Mouse (Mus musculus): ENCODE data around the gene Adgrv1. TPM values are rescaled to one million over a fixed set of nuclear protein-coding genes. Genes with fewer than 3 reads are reported as not detected.

Adgrv1 gene
- polyA plus RNA-seq, 1 experiment from 2014 or later: 16.7 TPM

DNA sequence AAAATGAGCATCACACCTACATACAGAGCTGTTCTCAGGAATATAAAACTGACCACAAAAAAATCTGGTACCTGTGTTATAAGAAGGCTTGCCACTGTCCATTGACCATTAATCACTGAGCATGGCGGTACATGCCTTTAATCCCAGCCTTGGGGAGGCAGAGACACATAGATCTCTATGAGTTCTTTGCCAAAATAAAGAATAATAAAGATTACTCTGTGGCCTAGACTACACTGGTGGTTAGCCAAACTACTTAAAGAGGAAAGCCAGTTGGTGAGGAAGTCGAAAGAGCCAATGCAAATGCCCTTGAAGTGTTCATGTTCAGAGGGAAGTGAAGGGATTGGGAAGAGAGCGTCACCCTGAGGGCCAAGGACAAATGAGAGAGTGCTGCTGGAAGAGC is 461.8 kb downstream of the Adgrv1 start:
- Histone ChIP-seq H3K4me3 (replicated peaks; ENCODE audit: low read depth, low read length) (no peak overlapping the region), H3K4me2 (ENCODE audit: low read length) (no peak overlapping the region), H3K27me3 (ENCODE audit: control insufficient read depth, insufficient read depth, low read length) (no peaks in the 10 kb centered on the region), H3K36me3 (ENCODE audit: control insufficient read depth, insufficient read depth, low read length) (no peaks in the 10 kb centered on the region), H3K4me1 (ENCODE audit: control insufficient read depth, insufficient read depth, low read length) (no peaks in the 10 kb centered on the region), H3K9me3 (ENCODE audit: control insufficient read depth, low read length) (no peaks in the 10 kb centered on the region), H3K27ac (replicated peaks; ENCODE audit: low read depth, low read length) (no peak overlapping the region), H3K9ac (replicated peaks; ENCODE audit: low read length) (no peak overlapping the region)
- 87% methylated on average over 3 of the region's 3 CpGs for WGBS
- ATAC-seq (ENCODE audit: low FRiP score, low TSS enrichment) (no peak), DNase-seq (no peak)

DNA sequence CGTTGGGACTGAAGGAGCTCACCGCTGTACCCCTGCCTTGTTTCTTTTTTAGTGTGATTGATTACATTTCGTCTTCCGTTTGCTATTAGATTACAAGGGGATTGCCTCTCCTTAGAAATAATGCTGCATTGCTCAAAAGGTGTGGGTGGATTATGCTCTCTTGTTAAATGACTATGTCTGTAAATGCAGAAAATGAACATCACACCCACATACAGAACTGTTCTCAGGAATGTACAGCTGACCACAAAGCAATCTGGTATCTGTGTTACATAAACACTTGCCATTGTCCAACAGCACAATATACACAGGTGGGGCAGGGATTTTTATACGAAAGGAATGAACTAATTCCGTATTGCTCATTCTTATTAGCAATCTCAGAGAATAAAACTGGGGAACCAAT is 465.5 kb downstream of the Adgrv1 start:
- Histone ChIP-seq H3K27me3 (ENCODE audit: control insufficient read depth, insufficient read depth, low read length) (no peaks in the 10 kb centered on the region), H3K27ac (replicated peaks; ENCODE audit: low read depth, low read length) (no peak overlapping the region), H3K9ac (replicated peaks; ENCODE audit: low read length) (no peak overlapping the region), H3K4me1 (ENCODE audit: control insufficient read depth, insufficient read depth, low read length) (no peaks in the 10 kb centered on the region), H3K4me3 (replicated peaks; ENCODE audit: low read depth, low read length) (no peak overlapping the region), H3K4me2 (ENCODE audit: low read length) (no peak overlapping the region), H3K9me3 (ENCODE audit: control insufficient read depth, low read length) (no peaks in the 10 kb centered on the region), H3K36me3 (ENCODE audit: control insufficient read depth, insufficient read depth, low read length) (no peaks in the 10 kb centered on the region)
- DNase-seq (no peak), ATAC-seq (ENCODE audit: low FRiP score, low TSS enrichment) (no peak)
- 93% methylated on average over 6 of the region's 6 CpGs for WGBS

DNA sequence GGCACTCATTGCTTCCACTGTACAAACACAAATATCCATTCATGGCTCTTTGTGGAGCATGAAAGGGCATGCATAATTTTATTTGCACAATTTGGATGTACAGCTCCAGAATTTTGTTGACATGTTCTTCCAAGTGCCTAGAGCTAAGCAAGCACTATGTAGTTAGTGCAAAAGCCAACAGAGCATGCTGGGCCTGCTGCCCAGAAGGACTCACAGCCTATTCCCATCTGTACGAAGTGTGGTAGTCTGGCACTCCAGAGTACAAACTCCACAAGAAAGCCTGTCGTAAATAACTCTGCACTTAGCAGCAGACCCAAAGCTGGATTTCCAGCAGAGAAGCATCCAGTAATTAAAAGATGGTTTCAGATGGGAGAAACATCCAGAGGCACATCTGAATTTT is 473.1 kb downstream of the Adgrv1 start:
- H3K4me2 ChIP-seq (ENCODE audit: low read length): no peak overlapping the region
- no peaks in the 10 kb centered on the region for H3K9me3 ChIP-seq (ENCODE audit: control insufficient read depth, low read length)
- H3K4me1 ChIP-seq (ENCODE audit: control insufficient read depth, insufficient read depth, low read length): no peaks in the 10 kb centered on the region
- no peaks in the 10 kb centered on the region for H3K36me3 ChIP-seq (ENCODE audit: control insufficient read depth, insufficient read depth, low read length)
- no peaks in the 10 kb centered on the region for H3K27me3 ChIP-seq (ENCODE audit: control insufficient read depth, insufficient read depth, low read length)
- 95% methylated on average over 2 of the region's 2 CpGs for WGBS
- DNase-seq (no peak), ATAC-seq (ENCODE audit: low FRiP score, low TSS enrichment) (no peak)
- H3K27ac ChIP-seq (replicated peaks; ENCODE audit: low read depth, low read length): no peak overlapping the region
- no peak overlapping the region for H3K4me3 ChIP-seq (replicated peaks; ENCODE audit: low read depth, low read length)
- no peak overlapping the region for H3K9ac ChIP-seq (replicated peaks; ENCODE audit: low read length)

GRCm38 (mm10) chr13:81155322-81155721 is 477.6 kb downstream of the Adgrv1 start:
- H3K4me3 ChIP-seq (replicated peaks; ENCODE audit: low read depth, low read length): no peak overlapping the region
- no peaks in the 10 kb centered on the region for H3K9me3 ChIP-seq (ENCODE audit: control insufficient read depth, low read length)
- no peak overlapping the region for H3K9ac ChIP-seq (replicated peaks; ENCODE audit: low read length)
- H3K27ac ChIP-seq (replicated peaks; ENCODE audit: low read depth, low read length): no peak overlapping the region
- no peak overlapping the region for H3K4me2 ChIP-seq (ENCODE audit: low read length)
- DNase-seq: peak; percentile 65
- H3K4me1 ChIP-seq (ENCODE audit: control insufficient read depth, insufficient read depth, low read length): no peaks in the 10 kb centered on the region
- H3K27me3 ChIP-seq (ENCODE audit: control insufficient read depth, insufficient read depth, low read length): no peaks in the 10 kb centered on the region
- ATAC-seq (ENCODE audit: low FRiP score, low TSS enrichment): peak; percentile 71; the same call in 1 of the 2 replicates
- H3K36me3 ChIP-seq (ENCODE audit: control insufficient read depth, insufficient read depth, low read length): no peaks in the 10 kb centered on the region

DNA sequence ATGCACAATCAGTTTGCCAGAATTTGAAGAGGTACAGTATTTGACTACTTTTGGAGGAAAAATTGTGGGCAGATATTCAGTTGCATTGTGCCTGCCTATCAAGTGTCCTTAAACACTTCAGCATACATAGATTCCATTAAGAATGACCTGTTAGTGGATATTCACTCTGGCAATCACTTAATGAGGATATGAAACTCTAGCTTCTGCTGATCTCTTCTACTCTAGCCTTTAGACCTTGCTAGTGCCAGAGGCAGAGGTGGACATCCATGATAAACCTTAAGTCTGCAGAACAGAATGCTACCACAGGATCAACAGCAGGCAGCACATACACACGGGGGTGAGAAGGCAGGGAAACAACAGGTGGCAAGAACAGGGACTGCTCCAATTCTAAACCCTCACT is 488.5 kb downstream of the Adgrv1 start:
- H3K27ac ChIP-seq (replicated peaks; ENCODE audit: low read depth, low read length): no peak overlapping the region
- 72% methylated on average over 1 of the region's 1 CpGs for WGBS
- no peak overlapping the region for H3K9ac ChIP-seq (replicated peaks; ENCODE audit: low read length)
- no peaks in the 10 kb centered on the region for H3K9me3 ChIP-seq (ENCODE audit: control insufficient read depth, low read length)
- no peaks in the 10 kb centered on the region for H3K36me3 ChIP-seq (ENCODE audit: control insufficient read depth, insufficient read depth, low read length)
- H3K27me3 ChIP-seq (ENCODE audit: control insufficient read depth, insufficient read depth, low read length): no peaks in the 10 kb centered on the region
- no peak overlapping the region for H3K4me3 ChIP-seq (replicated peaks; ENCODE audit: low read depth, low read length)
- DNase-seq: no peak
- H3K4me2 ChIP-seq (ENCODE audit: low read length): no peak overlapping the region
- H3K4me1 ChIP-seq (ENCODE audit: control insufficient read depth, insufficient read depth, low read length): no peaks in the 10 kb centered on the region
- ATAC-seq (ENCODE audit: low FRiP score, low TSS enrichment): no peak

DNA sequence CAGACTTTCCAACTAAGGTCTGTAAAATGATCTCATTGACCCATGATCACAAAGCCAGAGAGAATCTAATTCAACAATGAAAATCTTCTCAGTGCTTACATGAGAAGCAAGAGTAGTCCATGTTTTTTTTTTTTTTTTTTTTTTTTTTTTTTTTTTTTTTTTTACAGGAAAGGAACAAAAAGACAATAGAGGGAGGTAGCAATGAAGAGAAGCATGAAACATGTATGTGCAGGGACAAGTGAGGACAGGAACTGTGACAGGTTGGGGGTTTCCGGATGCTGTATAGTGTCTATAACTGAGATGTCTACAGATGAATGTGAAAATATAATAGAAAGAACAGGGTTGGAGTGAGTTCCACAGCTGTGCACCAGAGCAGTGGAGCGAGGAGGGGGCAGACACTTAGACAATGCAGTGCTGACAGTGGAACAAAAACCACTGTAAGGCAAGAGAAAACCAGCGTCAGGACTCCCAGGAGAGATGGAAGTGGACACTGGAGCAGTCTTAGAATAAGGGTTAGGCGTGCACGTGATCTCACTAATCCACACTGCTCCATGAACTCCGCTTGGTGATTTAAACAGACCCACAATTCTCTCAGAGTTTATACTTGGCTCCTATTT is 490.6 kb downstream of the Adgrv1 start:
- WGBS: 18% methylated on average over 6 of the region's 6 CpGs
- Histone ChIP-seq H3K4me3 (replicated peaks; ENCODE audit: low read depth, low read length) (no peak overlapping the region), H3K27ac (replicated peaks; ENCODE audit: low read depth, low read length) (no peak overlapping the region), H3K9me3 (ENCODE audit: control insufficient read depth, low read length) (no peaks in the 10 kb centered on the region), H3K27me3 (ENCODE audit: control insufficient read depth, insufficient read depth, low read length) (no peaks in the 10 kb centered on the region), H3K4me1 (ENCODE audit: control insufficient read depth, insufficient read depth, low read length) (no peaks in the 10 kb centered on the region), H3K9ac (replicated peaks; ENCODE audit: low read length) (no peak overlapping the region), H3K36me3 (ENCODE audit: control insufficient read depth, insufficient read depth, low read length) (no peaks in the 10 kb centered on the region), H3K4me2 (ENCODE audit: low read length) (no peak overlapping the region)
- peak; percentile 24 for DNase-seq
- no peak for ATAC-seq (ENCODE audit: low FRiP score, low TSS enrichment)

GRCm38 (mm10) chr13:81136652-81137422 is 496.1 kb downstream of the Adgrv1 start:
- ATAC-seq (ENCODE audit: low FRiP score, low TSS enrichment) (no peak), DNase-seq (peak; percentile 21)
- WGBS: 72% methylated on average over 11 of the region's 11 CpGs

DNA sequence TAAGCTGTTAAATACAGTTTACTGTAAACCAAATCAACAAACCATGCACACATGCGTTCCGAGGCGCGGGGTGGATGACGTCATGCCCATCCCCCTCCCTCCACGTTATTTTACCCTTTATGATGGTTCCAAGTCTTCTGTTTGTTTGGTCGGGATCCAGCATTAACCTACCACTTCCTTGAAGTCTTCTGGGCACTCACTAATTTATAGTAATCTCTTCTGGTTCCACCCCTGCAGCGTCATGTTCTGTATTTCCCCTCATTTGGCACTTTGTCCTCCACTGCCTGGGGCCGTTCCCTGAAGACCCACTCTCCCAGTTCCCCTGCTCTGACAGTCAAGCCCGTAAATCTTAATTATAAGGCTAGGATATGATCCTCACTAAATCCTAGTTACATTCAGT is 497.0 kb downstream of the Adgrv1 start:
- Histone ChIP-seq H3K4me2 (ENCODE audit: low read length) (no peak overlapping the region), H3K27ac (replicated peaks; ENCODE audit: low read depth, low read length) (no peak overlapping the region), H3K27me3 (ENCODE audit: control insufficient read depth, insufficient read depth, low read length) (no peaks in the 10 kb centered on the region), H3K9me3 (ENCODE audit: control insufficient read depth, low read length) (no peaks in the 10 kb centered on the region), H3K4me3 (replicated peaks; ENCODE audit: low read depth, low read length) (no peak overlapping the region), H3K4me1 (ENCODE audit: control insufficient read depth, insufficient read depth, low read length) (no peaks in the 10 kb centered on the region), H3K36me3 (ENCODE audit: control insufficient read depth, insufficient read depth, low read length) (no peaks in the 10 kb centered on the region), H3K9ac (replicated peaks; ENCODE audit: low read length) (no peak overlapping the region)
- ATAC-seq (ENCODE audit: low FRiP score, low TSS enrichment): no peak
- DNase-seq: no peak
- 85% methylated on average over 10 of the region's 10 CpGs for WGBS

More at GRCm38 (mm10) chr13:81136652-81137422, 496.1 kb downstream of the Adgrv1 start:
- no peak overlapping the region for H3K4me3 ChIP-seq (replicated peaks; ENCODE audit: low read depth, low read length)
- H3K4me2 ChIP-seq (ENCODE audit: low read length): no peak overlapping the region
- H3K27me3 ChIP-seq (ENCODE audit: control insufficient read depth, insufficient read depth, low read length): no peaks in the 10 kb centered on the region
- no peaks in the 10 kb centered on the region for H3K36me3 ChIP-seq (ENCODE audit: control insufficient read depth, insufficient read depth, low read length)
- no peaks in the 10 kb centered on the region for H3K9me3 ChIP-seq (ENCODE audit: control insufficient read depth, low read length)
- H3K9ac ChIP-seq (replicated peaks; ENCODE audit: low read length): no peak overlapping the region
- no peaks in the 10 kb centered on the region for H3K4me1 ChIP-seq (ENCODE audit: control insufficient read depth, insufficient read depth, low read length)
- no peak overlapping the region for H3K27ac ChIP-seq (replicated peaks; ENCODE audit: low read depth, low read length)

DNA sequence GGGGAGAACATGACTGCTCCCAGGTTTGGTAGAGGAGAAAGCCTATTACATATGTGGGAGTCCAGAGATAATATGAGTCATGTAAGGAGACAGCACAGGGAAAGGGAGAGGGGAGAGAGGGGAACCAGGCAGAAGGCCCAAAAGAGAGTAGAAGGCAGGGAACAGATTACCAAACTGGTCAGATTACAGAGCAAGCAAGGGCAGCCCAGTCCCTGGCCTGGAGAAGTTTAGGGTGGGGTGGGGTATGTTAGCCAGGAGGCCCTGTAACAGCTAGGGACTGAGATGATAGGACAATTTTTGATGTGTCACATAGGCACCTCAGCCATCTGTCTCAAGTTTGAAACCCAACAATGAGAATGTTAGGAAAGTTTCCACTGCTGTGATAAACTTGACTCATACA is 498.5 kb downstream of the Adgrv1 start:
- Histone ChIP-seq H3K27me3 (ENCODE audit: control insufficient read depth, insufficient read depth, low read length) (no peaks in the 10 kb centered on the region), H3K36me3 (ENCODE audit: control insufficient read depth, insufficient read depth, low read length) (no peaks in the 10 kb centered on the region), H3K4me2 (ENCODE audit: low read length) (no peak overlapping the region), H3K9ac (replicated peaks; ENCODE audit: low read length) (no peak overlapping the region), H3K27ac (replicated peaks; ENCODE audit: low read depth, low read length) (no peak overlapping the region), H3K4me3 (replicated peaks; ENCODE audit: low read depth, low read length) (no peak overlapping the region), H3K4me1 (ENCODE audit: control insufficient read depth, insufficient read depth, low read length) (no peaks in the 10 kb centered on the region), H3K9me3 (ENCODE audit: control insufficient read depth, low read length) (no peaks in the 10 kb centered on the region)
- no peak for DNase-seq
- ATAC-seq (ENCODE audit: low FRiP score, low TSS enrichment): no peak
